Mouse (Mus musculus) kidney, adult 2 months (tissue): ENCODE data around the gene Col24a1. TPM values are rescaled to one million over a fixed set of nuclear protein-coding genes. Genes with fewer than 3 reads are reported as not detected.

Experiments
- DNase-seq: peaks from one replicate; pipeline ENCODE4 v3.0.0; 2021
- H3K27ac ChIP-seq: fragments of 200-500 bp; 2 replicates; pipeline ENCODE4 v1.5.1; 2012; ENCODE audit warnings: low read depth, low read length, control low read depth, inconsistent platforms; ENCODE audit not compliant: insufficient read depth
- H3K27me3 ChIP-seq: fragments of 200-500 bp; replicated peaks from 2 replicates; pipeline ENCODE4 v1.6.1; 2012; ENCODE audit warnings: mild to moderate bottlenecking, moderate library complexity, low read length, inconsistent platforms; ENCODE audit not compliant: control insufficient read depth, insufficient read depth
- H3K36me3 ChIP-seq: fragments of 200-500 bp; 2 replicates; pipeline ENCODE4 v1.6.1; 2012; ENCODE audit warnings: mild to moderate bottlenecking, moderate library complexity, low read length, inconsistent platforms; ENCODE audit not compliant: control insufficient read depth, insufficient read depth
- H3K4me1 ChIP-seq: fragments of 200-500 bp; 2 replicates; pipeline ENCODE4 v1.6.1; 2011; ENCODE audit warnings: low read length; ENCODE audit not compliant: control insufficient read depth, insufficient read depth
- H3K4me3 ChIP-seq: fragments of 200-500 bp; 2 replicates; pipeline ENCODE4 v1.5.1; 2011; ENCODE audit warnings: mild to moderate bottlenecking, low read depth, low read length, control low read depth; ENCODE audit not compliant: insufficient read depth
- CTCF ChIP-seq: fragments of 200-500 bp; conservative IDR thresholded peaks from 2 replicates; pipeline ENCODE4 v1.5.1; 2011; ENCODE audit warnings: low read depth, mild to moderate bottlenecking, control low read depth, low read length, moderate library complexity, mixed read lengths; ENCODE audit not compliant: insufficient read depth, insufficient read length
- POLR2A ChIP-seq: fragments of 200-500 bp; IDR thresholded peaks from one replicate; pipeline ENCODE4 v1.6.1; 2011; ENCODE audit warnings: low read depth, low read length, control low read depth
- WGBS: fragments of 180-500 bp; shearing (Covaris S2); methylation state at CpG from one replicate; pipeline ENCODE4 v1.1.7; 2018; 5-methylcytosine and 5-hydroxymethylcytosine counted together
- polyA plus RNA-seq: library from polyadenylated mRNA; depleted of rRNA; stranded (reverse); fragments of >200 nt; gene quantifications from 2 replicates; pipeline ENCODE4 v1.2.3, GENCODE M21; 2012

Col24a1 gene
- polyA plus RNA-seq, 1 experiment: 0.22 TPM

DNA sequence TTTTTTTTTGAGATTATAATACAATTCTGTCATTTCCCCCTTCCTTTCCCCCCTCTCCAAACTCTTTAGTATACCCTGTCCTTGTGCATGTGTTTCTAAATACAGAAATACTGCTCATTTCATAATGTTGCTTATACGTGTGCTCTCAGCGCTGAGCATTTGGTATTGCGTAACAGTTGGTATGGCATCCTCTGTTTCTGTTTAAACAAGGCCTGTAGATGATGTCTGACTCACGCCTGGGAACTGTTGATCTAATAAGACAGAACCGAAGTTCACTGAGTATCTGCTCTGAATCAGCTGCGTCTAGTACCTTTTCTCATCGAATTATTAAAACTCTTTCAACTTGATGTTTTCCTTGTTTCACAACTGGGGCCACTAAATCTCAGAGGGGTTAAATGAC is 24.2 kb upstream of the Col24a1 start:
- Histone ChIP-seq H3K27me3 (no peaks in the 10 kb centered on the region), H3K27ac (no peak overlapping the region), H3K4me1 (no peaks in the 10 kb centered on the region), H3K36me3 (no peaks in the 10 kb centered on the region), H3K4me3 (no peak overlapping the region)
- TF ChIP-seq CTCF (no peak), POLR2A (no peak)
- DNase-seq: no peak
- 80% methylated on average over 7 of the region's 7 CpGs for WGBS

DNA sequence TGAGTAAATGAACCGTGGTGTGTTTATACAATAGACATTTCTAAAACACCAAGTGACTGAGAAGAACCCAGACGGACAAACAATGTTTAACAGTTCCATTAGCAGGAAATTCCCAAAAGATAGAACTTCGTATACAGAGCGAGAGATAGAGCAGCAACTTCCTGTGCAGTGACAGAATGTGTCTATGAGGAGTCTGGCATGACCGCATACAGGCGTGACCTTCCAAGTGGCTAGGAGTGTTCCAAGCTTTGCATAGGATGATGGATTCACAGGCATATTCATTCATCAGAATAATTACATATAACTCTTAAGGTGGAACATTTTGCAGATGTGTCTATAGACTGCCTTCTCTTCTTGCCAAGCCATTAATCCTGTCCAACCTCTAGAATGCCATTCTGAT is 18.1 kb upstream of the Col24a1 start:
- no peak for DNase-seq
- no peak overlapping the region for H3K27ac ChIP-seq
- 73% methylated on average over 6 of the region's 6 CpGs for WGBS

DNA sequence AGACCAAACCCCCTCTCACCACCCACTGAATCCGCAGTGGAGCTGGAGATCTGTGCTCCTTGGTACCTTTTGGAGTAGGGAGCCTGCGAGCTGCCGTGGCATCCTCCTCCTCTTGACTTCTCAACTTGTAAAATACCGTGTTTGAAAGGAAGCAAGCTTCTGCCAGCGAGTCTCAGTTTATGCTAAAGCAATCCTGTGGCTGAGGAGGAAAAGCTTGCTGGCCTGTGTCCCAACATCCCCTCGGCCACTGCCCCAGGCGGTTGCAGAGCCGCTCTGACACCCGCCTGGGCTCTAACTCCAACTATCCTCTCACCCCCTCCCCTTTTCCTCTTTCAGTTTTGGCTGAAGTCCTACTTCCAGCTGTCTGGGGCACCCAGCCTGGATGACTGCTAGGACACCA is 935 bp downstream of the Col24a1 start:
- H3K36me3 ChIP-seq: no peaks in the 10 kb centered on the region
- TF ChIP-seq CTCF (no peak), POLR2A (no peak)
- H3K27ac ChIP-seq: no peak overlapping the region
- H3K4me3 ChIP-seq: peak overlapping the region; percentile 22
- WGBS: 7% methylated on average over 9 of the region's 9 CpGs
- no peaks in the 10 kb centered on the region for H3K27me3 ChIP-seq
- H3K4me1 ChIP-seq: no peaks in the 10 kb centered on the region
- DNase-seq: no peak

More for the DNA sequence above, 18.1 kb upstream of the Col24a1 start:
- TF ChIP-seq POLR2A: no peak
- no peak for TF ChIP-seq CTCF
- Histone ChIP-seq H3K36me3 (no peaks in the 10 kb centered on the region), H3K27me3 (no peaks in the 10 kb centered on the region), H3K4me1 (no peaks in the 10 kb centered on the region), H3K4me3 (no peak overlapping the region)

DNA sequence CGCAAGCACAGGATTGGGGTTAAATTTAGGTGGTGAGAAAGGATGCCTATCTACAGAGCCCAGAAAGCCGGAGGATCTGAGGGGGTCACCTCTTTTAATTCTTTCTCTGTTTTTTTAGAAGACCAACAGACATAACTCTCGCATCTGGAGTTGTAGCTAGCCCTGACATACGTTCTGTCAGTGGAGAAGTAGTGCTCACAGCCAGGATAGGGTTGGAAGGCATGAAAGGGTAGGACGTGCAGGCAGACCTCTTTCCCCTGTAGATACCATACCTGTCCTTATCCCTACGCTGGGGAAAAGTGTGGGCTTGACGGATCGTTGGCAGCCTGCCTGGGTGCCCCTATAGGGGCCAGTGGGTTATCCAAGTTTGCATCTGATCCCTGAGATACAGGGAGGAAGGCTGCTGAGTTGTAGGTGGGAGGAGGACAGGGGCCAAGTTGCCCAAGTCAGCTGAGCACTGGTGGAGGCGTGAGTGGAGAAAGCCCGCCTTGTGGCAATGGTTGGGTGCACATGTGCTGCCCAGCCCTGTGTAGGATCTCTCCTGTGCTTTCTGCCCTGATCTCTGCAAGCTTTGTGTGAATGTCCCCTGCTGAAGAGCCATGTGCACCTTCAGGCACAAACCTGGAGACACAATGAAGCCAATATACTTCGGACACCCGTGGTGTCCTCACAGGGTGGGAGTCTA is 1.5 kb downstream of the Col24a1 start:
- WGBS: 50% methylated on average over 12 of the region's 12 CpGs
- H3K4me3 ChIP-seq: no peak overlapping the region

DNA sequence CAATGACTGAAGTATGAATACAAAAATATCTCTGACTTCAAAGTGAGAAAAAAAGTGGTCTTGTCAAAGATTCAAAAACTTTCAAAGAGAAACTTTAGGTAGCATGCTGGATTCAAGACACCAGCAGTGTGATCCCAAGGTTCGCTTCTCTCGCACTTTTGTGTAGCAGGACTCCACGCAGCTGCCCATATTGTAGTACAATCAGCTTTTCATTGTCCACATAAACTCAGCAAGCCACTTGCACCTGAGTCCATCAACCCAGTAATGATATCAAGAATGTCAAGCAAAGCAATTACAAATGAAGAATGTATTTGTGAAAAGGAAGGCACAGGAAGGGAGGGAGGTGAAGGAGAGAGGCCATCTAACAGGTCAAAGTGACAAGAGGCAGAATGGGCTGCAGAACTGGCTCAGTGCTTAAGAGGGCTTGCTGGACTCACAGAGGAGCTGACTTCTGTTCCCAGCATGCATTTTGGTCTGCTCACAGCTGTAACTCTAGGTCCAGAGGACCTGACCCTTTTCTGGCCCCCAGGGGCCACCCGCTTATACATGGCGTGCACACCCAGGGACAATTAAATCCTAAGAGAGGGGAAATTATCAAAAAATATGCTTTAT is 7.8 kb downstream of the Col24a1 start:
- 88% methylated on average over 5 of the region's 5 CpGs for WGBS
- Histone ChIP-seq H3K4me1 (no peaks in the 10 kb centered on the region), H3K27me3 (no peaks in the 10 kb centered on the region), H3K36me3 (no peaks in the 10 kb centered on the region), H3K4me3 (no peak overlapping the region), H3K27ac (no peak overlapping the region)
- no peak for DNase-seq
- TF ChIP-seq CTCF (no peak), POLR2A (no peak)

More for the DNA sequence above, 1.5 kb downstream of the Col24a1 start:
- DNase-seq: no peak
- Histone ChIP-seq H3K36me3 (no peaks in the 10 kb centered on the region), H3K27me3 (no peaks in the 10 kb centered on the region), H3K4me1 (no peaks in the 10 kb centered on the region), H3K27ac (no peak overlapping the region)
- TF ChIP-seq CTCF (no peak), POLR2A (no peak)

DNA sequence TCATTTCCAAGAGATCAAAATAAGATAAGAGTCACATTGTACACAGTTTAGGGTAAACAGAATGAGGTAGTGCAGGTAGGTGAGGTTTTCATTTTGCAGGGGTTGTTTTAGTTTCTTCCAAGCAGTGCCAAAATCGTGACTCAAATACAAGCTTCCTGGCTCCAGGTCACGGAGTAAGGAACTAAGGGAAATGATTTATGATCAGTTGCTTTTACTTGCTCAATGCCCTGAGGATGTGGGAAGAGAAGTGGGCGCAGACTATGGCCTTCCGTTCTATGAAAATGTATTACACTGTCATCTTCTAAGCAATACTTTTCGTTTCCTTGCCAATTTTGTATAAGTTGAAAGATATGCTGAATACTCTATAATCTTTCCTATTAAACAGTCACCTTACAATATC is 13.0 kb downstream of the Col24a1 start:
- peak; percentile 31 for DNase-seq
- Histone ChIP-seq H3K27ac (no peak overlapping the region), H3K36me3 (no peaks in the 10 kb centered on the region), H3K4me3 (no peak overlapping the region), H3K27me3 (no peaks in the 10 kb centered on the region; the same call in 1 of the 2 replicates), H3K4me1 (no peaks in the 10 kb centered on the region)
- WGBS: 36% methylated on average over 5 of the region's 5 CpGs
- TF ChIP-seq POLR2A: no peak
- TF ChIP-seq CTCF: no peak

DNA sequence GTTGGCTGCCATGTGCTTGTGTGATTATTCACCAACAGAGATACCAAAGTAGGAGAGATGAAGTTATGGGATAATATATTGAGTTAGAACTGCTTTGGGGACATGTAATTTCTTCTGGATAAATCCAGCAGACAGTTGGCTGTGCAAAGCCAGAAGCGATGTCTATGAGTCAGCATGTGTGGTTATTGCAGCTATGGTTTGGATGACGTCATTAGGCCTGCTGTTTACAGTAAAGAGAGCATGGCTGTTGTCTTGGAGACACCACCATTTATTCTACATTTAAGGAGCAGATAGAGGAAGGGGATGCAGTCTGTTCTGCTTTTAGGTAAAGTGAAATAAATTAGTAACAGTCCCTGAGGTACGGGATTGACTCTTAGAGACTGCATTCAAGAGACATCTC is 14.9 kb downstream of the Col24a1 start:
- no peaks in the 10 kb centered on the region; the same call in 1 of the 2 replicates for H3K27me3 ChIP-seq
- H3K4me1 ChIP-seq: no peaks in the 10 kb centered on the region
- H3K36me3 ChIP-seq: no peaks in the 10 kb centered on the region
- TF ChIP-seq POLR2A (no peak), CTCF (no peak)
- no peak overlapping the region for H3K4me3 ChIP-seq
- DNase-seq: no peak
- 84% methylated on average over 3 of the region's 3 CpGs for WGBS
- H3K27ac ChIP-seq: no peak overlapping the region
